Mouse (Mus musculus): ENCODE results near the gene Tmc1.

The Tmc1 gene

DNA sequence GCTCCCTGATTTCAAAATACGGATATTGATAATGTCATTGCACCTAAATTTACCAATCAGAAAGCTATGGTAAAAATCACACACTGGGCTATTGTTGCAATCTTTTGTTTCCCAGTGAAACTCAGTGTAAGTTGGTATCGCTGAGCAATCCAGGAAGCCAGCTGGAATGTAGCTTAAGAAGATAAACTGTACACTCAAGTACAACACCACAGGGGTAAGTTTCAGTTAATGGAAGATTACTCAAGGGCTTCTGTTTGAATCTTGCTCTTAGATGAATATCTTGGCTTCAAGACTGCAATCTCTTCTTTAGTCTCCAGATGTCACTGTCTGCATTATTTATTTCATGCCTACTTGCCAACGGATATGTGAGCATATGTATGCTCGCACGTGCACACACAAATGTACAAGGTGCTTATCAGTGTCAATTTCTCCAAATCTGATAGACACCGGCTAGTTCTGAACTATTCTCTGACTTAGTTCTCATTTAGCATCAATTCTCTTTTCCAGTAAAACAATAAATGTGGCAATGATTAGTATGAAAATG lies 156.4 kb downstream of the Tmc1 start:
- DNase-seq (ENCODE audit: low spot score in 2 of 2), result no peak

DNA sequence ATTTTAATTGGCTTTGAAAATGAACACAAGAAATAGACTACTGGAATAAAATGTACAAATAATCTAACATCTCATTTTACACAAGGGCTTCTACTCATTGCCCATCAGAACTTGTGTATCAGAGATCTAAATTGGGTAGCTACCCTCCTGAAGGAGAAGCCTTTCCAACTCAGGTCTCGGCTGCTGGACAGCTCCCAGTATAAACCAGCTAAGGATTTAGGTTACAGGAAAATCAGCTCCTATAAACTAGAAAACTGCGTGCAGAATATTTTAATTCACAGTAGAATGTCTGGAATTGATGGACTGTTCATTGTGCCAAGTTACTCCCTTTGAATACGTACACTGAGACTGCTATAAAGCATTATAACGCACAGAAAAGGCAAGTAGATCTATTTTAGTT lies 158.0 kb downstream of the Tmc1 start:
- no peak for DNase-seq (ENCODE audit: low spot score in 2 of 2)

GRCm38 (mm10) chr19:20794999-20795398 lies 159.0 kb downstream of the Tmc1 start:
- DNase-seq (ENCODE audit: low spot score in 2 of 2), result no peak

GRCm38 (mm10) chr19:20792811-20793210 lies 161.2 kb downstream of the Tmc1 start:
- DNase-seq (ENCODE audit: low spot score in 2 of 2), result no peak

GRCm38 (mm10) chr19:20787289-20787688 lies 166.7 kb downstream of the Tmc1 start:
- no peak for DNase-seq (ENCODE audit: low spot score in 2 of 2)

DNA sequence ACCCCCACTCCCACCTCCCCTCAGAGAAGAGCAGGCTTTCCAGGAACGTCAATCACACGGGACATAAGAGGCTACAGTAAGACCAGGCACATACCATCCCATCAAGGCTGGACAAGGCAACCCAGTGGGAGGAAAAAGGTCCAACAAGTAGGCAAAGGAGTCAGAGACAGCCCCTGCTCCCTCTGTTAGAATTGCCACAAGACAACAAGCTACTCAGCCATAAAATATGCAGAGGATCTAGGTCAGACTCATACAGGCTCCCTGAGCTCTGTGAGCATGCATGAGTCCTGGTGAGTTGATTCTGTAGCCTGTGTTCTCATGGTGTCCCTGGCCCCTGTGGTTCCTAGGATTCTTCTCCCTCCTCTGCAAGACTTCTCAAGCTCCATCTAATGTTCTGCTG lies 178.3 kb downstream of the Tmc1 start:
- DNase-seq (ENCODE audit: low spot score in 2 of 2), result no peak

- DNase-seq (ENCODE audit: low spot score in 2 of 2), result no peak
These were observed 180.1 kb downstream of the Tmc1 start for GRCm38 (mm10) chr19:20773941-20774340.

DNA sequence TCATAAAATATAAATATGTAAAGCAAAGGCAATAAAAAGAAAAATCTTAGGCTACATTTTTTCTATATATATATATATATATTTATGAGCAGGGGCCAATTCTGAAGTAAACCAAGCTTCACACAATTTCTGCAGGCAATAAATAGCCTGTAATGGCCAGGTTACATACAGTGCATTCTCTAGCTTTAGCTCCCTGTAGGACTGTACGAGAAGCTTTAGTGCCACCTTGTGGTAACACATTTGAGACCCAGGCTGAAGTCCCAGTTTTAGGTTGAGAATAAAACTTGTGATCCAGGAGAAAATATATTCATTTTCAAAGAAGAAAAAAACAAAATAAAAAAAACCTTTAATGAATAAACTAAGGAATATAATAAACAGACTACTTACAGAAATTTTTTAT lies 189.8 kb downstream of the Tmc1 start:
- no peak for DNase-seq (ENCODE audit: low spot score in 2 of 2)

DNA sequence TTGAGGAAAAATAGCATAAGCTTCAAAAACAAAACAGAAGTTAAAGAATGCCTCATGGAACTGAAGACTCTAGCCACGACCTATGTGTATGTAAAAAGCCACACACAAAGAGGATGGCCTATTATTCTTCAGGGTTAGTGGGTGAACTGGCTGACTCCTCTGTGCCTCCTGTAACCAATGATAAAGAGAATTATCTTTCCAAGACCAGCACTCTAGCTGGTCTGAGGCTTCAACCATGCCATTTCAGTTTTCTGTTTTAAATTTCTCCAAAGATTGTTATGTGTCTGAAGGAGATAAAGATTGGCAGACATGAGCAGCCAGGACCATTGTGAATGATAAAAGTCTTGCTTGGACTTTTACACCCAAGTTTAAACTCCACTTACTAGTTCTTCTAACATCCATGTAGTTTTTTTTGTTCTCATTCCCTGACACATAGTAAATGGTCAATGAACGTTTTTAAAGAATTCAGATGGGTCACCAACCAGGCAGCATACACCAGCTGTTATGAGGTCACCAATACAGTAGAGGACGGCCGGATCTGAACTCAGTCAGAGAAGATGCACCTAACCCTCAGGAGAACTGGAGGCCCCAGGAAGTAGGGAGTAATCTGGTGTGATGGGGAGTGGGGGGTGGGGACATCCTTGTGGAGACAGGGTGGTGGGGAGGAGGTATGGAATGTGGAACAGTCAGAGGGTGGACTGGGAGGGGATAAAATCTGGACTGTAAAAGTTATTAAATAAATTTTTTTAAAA lies 192.2 kb downstream of the Tmc1 start:
- no peak for DNase-seq (ENCODE audit: low spot score in 2 of 2)

GRCm38 (mm10) chr19:20761119-20761518 lies 192.9 kb downstream of the Tmc1 start:
- no peak for DNase-seq (ENCODE audit: low spot score in 2 of 2)

- no peak for DNase-seq (ENCODE audit: low spot score in 2 of 2)
These were observed 209.4 kb downstream of the Tmc1 start for GRCm38 (mm10) chr19:20744630-20745029.

All from natural killer cell, adult 2 months (primary cell).